Mouse (Mus musculus) left cerebral cortex, adult 8-10 months (tissue): ENCODE measurements around the gene Arid1b. TPM values are rescaled to one million over a fixed set of nuclear protein-coding genes. Genes with fewer than 3 reads are reported as not detected.

Experiments used
- DNase-seq, 2 experiments: peaks; one replicate each; pipeline ENCODE4 v3.0.0; 2022; ENCODE audit warnings: low spot score in 2 of 2
- total RNA-seq, 4 experiments: library from RNA; stranded (reverse); gene quantifications; 2 replicates each; pipeline ENCODE4 v1.2.4; 2022

The Arid1b gene
- total RNA-seq, 4 experiments from 2014 or later: 70.1 to 83.9 (median 72.5) TPM

DNA sequence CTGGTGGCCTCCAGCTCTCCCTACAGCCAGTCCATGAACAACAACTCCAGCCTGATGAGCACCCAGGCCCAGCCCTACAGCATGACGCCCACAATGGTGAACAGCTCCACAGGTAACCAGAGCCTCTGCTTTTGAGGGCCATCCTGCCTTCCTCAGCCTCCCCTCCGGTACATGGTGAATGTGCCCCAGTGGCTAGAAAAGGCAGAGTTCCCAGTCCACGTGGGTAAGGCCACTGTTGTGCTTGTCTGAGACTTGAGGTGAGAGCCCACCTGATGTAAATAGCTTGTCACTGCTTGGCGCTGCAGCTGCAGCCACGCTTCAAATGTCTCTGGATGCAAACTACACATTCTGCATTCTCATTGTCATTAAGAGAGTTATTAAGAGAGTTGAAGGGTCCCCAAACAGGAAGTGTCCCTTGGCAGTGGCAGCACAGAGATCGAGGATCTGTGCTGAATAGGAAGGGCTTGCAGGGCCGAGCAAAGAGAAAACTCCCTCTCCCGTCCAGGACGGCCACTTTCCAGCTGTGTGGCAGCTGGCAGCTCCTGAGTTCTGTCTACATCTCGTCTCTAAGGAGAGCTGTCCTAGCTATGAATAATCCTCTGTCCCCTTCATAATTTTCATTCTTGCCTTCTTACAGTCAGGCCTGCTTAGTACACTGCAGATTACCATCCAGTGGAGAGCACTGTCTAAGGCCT lies 311.8 kb downstream of the Arid1b start:
- no peak for DNase-seq

DNA sequence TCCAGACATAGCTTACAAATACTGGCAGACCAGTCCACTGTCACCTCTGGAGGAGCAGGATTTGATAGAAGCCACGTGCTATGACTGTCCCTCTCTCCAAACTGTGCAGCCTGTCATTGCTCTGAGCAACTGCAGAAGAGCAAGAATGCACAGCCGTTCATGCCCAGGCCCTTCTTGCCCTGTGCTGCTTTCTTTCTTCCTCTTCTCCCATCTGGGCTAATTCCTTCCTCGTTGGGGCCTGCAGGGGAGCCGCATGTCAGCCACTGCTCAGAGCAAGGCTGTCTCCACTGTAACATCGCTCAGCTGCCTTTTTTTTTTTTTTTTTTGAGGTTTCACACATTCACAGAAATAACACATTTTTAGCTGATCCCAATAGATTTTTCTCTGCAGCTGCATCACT lies 315.8 kb downstream of the Arid1b start:
- DNase-seq: no peak

DNA sequence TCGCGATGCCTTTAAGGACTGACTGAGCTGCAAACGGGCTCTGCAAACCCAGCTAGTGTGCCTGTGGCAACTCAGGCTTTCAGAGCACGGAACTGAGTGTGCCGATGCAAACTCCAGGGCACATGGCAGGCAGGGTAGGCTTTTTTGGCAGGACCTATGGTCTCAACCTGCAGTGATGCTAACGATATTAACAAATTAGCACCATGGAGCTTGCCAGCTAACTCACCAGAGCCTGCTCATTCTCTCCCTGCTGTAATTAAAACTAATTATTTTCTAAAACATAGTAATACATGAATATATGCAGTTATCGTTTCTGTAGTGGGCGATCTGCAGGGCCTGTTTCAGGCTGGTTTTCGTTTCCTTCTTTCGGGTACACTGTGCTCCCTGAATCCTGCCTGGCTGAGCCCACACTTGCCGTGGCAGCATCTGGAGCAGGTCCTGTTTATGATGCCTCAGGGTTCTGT lies 316.3 kb downstream of the Arid1b start:
- no peak for DNase-seq

DNA sequence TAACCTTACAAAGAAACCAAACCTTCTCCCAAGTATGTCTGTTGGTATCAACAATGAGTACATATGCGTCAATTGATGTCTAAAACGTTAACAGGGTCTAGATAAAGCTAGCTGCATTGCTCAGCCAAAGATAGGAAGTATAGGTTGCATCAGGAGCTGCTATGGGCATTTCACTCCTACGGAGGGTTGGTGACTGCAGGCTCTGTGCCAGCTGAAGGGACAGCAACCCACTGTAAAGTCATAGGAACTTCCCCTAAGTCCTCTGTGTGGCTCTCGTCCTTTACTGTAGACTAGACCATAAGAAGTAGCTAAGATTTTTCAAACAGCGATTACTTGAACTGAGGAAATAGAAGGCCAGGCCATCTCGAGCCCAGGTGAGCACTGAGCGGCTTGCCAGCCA lies 316.9 kb downstream of the Arid1b start:
- no peak for DNase-seq

DNA sequence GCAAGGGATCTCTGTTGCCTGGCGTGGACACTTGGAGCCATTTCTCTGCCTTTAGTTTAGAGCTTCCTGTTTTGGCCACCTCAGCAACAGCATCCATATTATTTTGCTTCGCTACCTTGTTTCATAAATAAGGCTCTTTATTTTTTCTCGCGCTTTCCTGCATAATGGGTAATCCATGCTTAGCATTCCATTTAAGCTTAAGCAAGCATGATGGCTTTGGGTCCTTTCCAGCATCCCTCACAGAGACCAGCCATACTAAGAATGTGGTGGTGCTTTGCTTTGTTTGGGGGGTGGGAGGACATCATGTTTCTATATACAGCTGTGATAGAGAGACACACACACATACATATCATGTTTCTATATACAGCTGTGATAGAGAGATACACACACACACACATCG lies 318.2 kb downstream of the Arid1b start:
- DNase-seq: no peak

DNA sequence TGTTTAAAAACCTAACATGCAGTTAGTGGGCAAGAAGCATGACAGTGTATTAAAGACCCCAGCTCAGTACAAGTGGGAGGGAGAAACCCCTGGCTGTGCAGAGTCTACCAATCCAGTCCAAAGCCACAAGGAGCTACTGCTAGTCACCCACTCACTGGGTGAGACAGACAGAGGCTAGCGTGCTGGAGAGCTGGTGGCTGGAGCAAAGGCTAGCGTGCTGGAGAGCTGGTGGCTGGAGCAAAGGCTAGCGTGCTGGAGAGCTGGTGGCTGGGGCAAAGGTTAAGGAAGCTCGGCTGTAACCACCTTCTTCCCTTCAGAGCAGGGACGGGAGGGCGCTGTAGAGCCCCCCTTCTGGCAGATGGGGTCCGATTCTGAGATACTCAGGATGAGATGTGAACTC lies 320.6 kb downstream of the Arid1b start:
- no peak for DNase-seq

DNA sequence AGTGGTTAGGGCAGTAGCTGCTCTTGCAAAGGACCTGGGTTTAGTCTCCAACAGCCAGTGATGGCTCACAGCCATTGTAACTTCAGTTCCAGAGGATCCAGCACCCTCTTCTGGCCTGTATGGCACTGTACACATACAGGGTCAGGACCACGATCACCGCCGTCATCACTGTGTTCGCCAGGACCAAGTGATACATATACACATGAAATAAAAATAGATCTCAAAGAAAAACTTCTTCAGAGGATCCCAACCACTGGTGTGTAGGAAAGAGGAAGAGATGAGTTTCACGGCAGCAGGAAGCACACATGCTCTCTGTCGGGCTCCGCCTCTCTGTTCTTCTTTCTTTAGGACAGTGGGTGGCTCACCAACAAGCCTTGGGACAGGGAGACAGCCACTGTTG lies 322.4 kb downstream of the Arid1b start:
- DNase-seq: no peak

DNA sequence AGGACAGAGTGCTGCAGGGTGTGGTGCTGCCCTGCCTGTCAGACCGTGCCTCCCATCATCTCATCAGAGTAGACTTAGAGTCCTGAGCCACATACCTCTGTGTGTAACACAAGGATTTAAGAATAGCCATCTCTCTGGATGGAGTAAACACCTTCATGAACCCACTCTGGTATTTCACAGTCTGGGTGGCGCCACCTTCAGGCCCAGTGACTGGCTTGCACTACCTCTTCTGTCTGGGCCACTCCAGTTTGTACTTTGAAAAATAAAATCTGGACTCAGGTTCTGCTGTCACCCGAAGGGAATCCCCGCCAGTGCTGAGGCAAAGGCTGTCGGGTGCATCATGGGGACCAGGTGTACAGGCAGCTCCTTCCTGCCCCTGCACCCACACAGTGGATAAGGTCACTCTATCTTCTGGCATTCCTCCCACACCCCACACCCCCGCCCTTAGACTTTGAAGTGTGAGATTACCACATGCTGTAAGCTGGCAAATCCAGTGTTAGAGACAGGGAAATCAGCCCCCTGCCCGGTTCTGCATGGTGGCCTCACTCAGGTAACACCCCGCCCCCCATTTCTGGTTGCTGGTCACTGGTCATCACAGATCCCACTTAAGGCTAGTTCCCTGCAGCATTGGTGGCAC lies 327.6 kb downstream of the Arid1b start:
- DNase-seq: no peak

DNA sequence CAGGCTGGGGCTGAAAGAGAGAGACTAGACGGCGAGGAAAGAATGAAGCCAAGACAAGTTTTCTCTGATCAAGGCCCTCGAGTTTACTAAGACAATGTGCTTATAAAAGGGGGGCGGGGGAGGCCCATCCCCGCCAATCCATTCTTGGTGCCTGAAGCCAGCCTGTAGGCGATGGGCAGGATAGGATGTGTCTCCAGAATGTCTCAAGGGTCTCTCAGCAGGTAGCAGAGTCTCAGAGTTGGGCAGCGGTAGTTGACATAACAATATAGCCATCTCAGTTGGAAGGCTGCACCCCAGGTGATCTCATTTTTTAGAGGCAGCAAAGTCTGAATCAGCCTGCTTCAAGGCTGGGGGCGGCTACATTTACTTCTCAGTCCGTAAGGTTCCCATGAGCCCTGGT lies 328.5 kb downstream of the Arid1b start:
- no peak for DNase-seq

DNA sequence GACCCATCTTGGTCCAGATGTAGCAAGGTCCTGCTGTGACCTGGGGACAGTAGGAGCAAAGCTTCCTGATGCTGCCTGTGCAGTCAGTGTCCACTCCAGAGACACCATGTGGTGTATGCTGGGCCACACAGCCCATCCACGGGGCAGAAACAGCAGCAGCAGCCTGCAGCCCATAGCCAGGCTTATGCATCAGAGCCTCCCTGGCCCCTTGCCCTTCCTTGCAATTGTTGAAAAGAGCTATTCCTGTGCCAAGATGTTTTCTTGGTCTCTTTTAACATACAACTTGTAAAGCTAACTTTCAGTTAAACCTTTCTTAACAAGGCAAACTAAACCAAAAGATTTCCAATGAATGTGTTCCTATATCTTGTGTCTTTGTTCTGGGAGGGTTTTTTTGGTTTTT lies 329.6 kb downstream of the Arid1b start:
- DNase-seq: no peak

DNA sequence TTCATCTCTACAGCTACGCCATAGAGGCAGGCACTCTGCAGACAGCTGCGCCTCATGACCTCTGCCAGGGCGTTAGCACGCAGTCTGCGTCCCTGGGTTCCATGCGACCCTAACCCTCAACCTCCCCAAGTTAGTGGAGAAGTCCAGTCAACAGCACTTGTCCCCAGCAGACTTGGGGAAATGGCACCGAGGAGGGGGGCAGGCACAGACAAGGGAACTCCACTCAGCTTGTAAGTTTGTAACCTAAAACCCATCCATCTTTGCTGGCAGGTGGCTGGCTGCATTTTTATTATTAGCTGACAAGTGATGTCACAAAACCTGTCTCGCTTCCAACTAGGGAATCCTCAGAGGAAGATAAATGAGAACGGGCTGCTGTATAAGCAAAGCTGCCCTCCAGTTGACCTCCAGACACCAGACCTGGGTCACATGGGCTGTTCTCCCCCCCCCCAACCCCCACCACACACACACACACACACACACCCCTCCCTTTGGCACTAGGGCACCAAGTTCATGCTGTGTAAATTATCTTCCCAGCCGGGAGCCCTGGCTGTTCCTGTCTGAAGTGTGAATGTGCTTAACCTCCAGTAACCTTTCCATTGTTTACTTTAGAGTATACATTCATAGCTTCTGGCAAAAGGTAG lies 330.2 kb downstream of the Arid1b start:
- DNase-seq: no peak

DNA sequence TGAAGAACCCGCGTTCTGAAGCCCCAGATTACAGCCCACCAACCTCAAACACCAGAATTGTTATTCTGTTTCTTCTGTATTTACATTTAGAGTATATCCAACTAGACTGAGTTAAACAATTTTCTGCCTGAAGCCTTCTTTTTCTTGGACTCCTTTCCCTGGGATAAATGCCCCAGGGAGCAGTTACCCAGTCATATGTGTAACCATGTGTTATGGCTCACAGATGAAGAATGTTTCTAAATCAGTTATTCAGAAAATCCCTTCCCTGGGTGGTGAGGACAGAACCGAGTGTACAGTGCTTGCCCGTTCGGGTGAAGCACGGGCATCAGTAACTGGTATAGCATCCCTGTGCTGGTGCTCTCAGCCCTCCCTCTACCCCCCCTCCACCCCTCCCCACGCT lies 332.6 kb downstream of the Arid1b start:
- DNase-seq: no peak

DNA sequence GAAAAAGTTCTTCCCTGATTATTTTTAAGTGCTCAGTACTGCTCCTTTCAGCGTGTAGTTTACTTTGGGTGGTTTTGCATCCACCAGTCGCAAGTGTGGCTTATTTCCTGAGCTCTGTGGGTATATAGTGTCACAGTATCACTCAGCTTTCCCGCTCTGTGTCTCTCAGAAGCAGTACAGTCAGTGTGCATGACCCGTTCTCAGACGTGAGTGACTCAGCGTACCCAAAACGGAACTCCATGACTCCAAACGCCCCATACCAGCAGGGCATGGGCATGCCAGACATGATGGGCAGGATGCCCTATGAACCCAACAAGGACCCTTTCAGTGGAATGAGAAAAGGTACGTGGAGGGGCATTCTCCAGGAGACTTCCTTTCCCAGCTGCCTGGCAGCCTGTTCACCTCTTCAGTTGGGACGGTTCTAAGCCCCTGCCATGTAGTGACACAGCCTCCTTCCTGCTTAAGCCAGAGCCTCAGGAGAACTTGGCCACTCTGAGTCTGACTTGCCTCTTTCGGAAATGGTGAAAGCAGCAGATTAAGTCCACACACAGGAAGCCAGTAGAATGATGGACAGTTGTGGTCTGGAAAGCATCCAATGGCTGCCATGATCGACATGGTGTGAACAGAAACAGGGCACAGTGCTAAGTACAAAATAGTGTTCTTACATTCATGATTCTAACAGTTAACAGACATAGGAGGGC lies 333.5 kb downstream of the Arid1b start:
- DNase-seq: no peak

DNA sequence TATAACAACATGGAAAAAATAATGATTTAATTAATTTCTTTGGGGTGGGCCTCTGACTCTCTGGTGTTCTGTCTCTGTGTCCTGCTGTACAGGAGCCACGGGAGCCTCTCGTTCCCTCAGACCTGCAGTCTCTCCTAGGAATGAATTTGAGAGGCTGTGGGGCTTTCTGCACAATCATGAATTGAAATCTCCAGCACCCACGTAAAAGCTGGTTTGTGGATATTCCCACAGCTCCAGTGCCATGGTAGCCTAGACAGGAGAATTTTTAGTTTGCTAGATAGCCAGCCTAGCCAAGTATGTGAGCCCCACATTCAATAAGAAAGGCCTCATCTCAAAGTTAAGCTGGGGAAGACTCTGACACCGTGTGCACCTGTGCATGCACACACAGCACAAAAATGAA lies 335.3 kb downstream of the Arid1b start:
- no peak for DNase-seq

DNA sequence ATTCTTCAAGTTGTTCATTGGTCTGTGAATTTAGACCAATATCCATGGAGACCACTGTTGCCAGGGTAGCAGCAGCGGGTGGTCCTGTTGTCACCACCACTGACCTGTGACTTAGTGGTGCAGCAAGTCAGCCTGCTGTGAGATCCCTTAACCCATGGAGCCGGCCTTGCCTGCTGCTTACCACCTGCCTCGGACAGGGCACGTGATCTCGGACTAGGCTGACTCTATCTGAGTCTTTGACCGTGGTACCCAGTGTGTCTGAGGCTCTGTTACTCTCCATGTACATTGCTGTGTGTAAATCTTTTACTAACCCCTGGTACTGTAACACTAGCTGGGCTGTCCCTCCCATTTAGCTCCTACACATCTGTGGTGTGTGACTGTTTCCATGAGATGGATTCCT lies 335.9 kb downstream of the Arid1b start:
- DNase-seq: no peak

DNA sequence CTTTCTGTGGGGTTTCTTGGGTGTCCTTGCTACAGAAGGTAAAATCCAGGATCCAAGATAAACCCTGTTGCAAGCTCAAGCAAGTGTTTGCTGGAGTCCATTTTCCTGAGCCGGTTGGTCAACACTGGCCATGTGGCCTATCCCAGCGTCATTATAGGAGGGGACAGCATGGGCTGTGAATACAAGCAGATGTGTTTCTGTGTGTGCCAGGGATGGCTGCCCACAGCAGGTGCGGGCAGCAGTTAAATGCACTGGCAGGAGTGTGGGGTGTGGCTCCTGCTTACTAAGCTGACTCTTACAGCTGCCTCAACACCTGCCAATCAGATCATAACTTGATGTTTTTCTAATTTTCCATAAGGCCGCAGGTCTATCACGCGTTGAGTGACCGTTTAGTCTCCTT lies 336.5 kb downstream of the Arid1b start:
- no peak for DNase-seq

DNA sequence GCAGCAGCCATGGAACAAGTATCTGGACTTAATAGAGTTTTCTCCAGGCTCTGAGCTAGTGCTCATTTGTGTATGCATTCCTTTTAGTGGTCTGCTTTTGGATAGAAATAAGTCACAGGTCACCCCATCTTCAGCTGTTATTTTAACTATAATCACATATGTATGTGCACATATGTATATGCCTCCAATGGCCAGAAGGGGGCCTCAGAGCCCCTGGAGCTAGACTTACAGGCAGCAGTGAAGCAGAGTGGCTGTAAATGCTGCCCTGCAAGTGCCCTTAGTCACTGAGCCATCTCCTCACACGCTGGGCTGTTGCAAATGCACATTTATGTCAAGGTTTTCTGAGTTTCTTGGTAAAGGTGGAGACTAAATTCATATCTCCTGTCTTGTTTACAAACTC lies 337.3 kb downstream of the Arid1b start:
- DNase-seq: no peak

DNA sequence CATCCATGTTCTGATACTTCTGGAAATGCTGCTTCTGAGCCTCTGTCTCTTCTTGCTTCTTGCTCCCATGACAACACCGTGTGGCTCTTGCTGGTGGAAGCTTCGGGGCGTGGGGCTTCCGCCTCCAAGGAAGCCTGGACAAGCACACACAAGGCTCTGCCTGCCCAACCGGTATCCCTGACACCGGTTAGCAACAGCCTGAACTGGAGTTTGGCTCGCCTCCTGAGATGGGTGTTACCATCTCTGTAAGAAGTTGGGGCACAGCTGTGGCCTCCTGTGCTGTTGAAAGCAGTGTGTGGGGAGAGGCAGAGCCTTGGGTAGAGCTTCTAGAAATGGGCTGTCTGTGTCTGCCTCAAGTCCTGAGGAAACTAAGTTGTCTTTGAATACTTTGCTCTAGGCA lies 340.4 kb downstream of the Arid1b start:
- DNase-seq: no peak

DNA sequence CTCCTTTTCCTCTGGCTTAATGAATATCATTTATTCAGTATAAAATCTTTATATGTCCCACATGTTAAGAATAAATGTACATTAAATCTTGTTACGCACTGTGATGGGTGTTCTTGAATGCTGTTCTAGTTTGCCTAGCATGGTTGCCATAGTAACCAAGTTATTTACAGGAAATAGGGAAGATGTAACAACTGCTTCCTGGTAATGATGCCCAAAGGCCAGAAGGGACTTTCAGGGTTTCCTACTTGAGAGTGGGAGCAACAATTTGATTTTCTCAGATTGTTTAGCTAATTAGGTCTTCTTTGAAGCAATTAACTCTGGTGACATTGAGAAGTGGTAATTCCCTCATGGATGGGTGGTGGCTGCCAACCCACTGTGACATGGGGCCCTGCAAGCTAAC lies 350.3 kb downstream of the Arid1b start:
- no peak for DNase-seq

DNA sequence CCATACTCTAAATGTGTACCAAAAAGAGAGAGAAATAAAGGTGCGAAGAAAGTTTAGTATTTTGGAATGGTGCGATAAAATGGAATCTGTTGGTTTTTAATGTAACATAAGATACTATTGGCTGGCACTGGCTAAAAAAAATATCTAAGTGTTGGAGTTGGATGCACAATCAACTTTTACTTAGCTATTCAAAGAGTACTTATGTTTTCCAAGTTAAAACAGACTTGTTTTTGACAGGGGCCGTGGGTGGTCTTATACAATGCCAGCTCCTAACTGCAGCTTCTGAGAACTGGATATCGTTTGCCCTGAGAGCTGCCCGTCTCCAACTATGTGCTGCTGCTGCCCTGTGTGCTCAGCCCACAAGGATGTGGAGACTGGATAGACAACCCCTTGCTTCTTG lies 351.7 kb downstream of the Arid1b start:
- no peak for DNase-seq

DNA sequence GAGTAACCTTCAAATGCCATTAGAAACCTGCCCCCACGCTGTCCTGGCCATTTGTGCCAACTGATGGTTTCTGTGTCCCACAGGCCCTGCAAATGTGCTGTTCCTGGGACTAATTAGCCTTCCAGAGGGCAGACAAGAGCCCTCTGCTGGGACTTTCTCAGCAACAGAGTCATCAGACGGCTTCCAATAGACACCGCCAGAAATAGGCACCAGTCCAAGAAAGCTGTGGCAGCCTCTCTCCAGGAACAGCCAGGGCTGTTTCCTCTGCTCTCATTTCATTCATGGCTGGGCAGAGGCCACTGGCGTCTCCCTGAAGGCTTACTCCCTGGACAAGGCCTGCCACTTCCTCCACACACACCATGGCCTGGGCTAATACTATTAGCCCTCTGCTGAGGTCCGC lies 358.8 kb downstream of the Arid1b start:
- no peak for DNase-seq

DNA sequence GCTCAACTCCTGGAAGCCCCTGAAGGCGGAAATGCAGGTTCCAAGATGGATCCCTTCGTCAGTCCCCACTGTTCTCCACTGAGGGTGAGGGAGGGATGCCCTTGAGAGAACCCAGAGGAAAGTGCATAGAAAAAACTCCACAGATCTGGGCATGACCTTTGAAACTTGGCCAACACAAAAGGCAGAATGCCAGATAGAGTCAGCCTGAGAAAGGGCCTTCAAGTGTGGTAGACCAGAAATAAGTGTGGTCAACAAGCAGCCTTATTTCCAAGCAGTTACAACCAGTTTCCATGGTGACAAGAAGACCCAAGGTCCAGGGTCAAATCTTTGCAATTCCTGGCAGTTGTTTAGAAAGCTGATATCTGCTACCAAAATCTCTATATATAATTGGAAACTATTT lies 366.6 kb downstream of the Arid1b start:
- no peak for DNase-seq
